Mouse (Mus musculus): ENCODE results near the gene Gm4881. TPM values are rescaled to one million over a fixed set of nuclear protein-coding genes. Genes with fewer than 3 reads are reported as not detected.

Gm4881 gene
- polyA plus RNA-seq, 1 experiment from 2014 or later = not detected

DNA sequence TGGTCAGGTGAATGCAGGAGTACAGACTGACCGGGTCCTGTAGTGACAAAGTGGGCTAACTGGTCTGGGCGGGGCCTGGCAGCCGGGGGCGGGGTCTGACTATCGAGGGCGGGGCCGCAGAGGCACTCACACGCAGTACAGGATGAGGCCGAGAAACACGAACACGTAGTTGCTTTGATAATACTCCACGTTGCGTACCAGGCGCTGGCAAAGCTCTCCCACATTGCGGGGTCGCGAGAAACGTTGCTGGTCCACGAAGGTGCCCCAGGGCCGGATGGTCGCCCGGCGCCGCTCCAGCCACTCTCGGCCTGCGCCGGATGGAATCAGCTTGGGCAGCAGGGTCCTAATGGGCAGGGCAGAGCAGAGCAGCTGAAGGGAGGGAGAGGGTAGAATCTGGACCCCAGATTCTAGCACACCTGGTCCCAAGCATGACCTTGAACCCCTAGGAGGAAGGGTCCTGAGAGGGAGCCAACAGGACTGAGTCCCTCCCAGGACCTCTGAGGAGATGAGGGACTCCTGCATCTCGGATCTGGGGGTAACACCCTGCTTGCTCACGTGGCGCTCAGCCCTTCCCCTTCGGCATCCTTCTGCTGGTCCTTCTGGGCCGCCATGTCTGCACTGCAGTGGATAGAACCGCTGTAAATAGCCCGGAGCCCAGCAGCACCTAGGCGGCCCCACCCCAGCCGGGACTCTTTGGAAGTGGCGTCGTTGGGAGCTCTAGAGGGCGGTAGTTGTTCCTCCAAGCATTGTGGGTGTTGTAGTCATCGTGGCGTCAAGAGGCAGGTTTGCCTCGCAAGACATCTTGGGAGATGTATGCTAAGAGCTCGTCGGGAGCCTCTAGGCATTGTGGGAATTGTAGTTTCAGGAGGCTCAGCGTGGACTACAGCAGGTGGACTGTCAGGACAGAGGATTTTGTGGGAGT lies 27.9 kb upstream of the Gm4881 start, which contains the start of gene Rabac1:
Rabac1 (minus strand) TSS at position 783 of the 922 bp plus-strand sequence.
- WGBS = under 1% methylated on average over 45 of the region's 45 CpGs
- Histone ChIP-seq H3K9me3 (no peaks in the 10 kb centered on the region), H3K36me3 (no peaks in the 10 kb centered on the region), H3K4me3 (peak within 1 kb of the TSS; percentile 77), H3K27ac (peak within 1 kb of the TSS; percentile 67), H3K27me3 (no peaks in the 10 kb centered on the region), H3K4me1 (peaks cover 8% of the 10 kb centered on the region; the same call in 1 of the 2 replicates), H3K9ac (peak within 1 kb of the TSS; percentile 77), H3K4me2 (replicated peaks) (peak within 1 kb of the TSS; percentile 72)
- ATAC-seq (ENCODE audit: insufficient number of reproducible peaks, insufficient read depth, low FRiP score, low TSS enrichment) = peak; percentile 86

DNA sequence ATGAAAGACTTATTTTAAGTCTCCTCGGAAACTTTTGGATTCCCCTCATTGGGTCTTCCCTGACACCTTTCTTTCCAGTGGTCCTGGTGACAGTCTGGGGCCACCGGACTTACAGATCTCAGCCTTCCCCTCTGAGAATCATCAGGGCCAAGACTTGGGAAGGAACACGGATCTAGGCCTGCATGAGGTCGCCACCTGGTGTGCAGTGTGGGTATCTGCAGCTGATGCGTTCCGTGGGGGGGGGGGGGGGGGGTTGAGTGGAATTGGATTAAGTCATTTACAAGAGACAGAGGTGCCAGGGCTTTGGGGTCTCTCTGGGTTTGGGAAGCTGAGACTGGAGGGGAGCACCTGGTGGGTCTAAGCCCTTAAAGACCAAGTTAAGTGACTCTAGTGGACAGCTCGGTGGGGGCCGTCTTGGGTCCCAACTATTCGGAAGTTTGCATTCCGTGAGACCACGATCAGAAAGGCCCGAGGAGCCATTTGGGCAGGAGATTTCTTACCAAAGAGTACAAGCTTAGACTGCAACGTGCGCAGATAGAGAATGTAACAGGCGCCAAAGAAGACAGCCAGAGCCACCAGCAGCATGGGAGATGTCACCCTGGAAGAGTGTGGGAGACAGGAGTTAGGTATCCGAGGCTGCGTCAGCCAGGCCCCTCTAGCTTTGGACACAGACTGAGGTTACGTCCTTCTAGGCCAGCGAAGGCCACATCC lies 27.1 kb upstream of the Gm4881 start:
- 8% methylated on average over 19 of the region's 19 CpGs for WGBS
- ATAC-seq (ENCODE audit: insufficient number of reproducible peaks, insufficient read depth, low FRiP score, low TSS enrichment) = no peak; the same call in 1 of the 2 replicates
- peak overlapping the region; percentile 72 for H3K4me2 ChIP-seq (replicated peaks)
- peak overlapping the region; percentile 77; the same call in 1 of the 2 replicates for H3K9ac ChIP-seq
- H3K27ac ChIP-seq = peak overlapping the region; percentile 67
- H3K36me3 ChIP-seq = no peaks in the 10 kb centered on the region
- H3K27me3 ChIP-seq = no peaks in the 10 kb centered on the region
- peaks cover 8% of the 10 kb centered on the region; the same call in 1 of the 2 replicates for H3K4me1 ChIP-seq
- H3K9me3 ChIP-seq = no peaks in the 10 kb centered on the region
- H3K4me3 ChIP-seq = peak overlapping the region; percentile 77

DNA sequence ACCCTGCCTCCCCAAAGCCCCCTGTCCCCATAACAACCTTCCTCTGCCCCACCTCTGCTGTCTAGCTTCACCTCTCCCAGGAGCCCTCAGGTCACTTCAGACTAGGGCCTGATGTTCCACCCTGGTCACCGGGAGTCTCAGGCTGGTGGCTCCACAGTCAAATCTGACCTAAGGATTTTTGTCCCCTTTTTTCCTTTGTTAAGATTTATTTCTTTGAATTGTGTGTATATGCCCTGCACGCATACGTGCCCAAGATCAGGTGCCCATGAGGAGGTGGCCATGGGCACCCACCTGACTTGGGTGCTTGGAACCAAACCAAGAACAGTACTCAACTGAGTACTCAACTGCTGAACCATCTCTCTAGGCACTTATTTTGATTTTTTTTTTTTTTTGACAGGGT lies 26.0 kb upstream of the Gm4881 start:
- WGBS = 98% methylated on average over 3 of the region's 3 CpGs
- Histone ChIP-seq H3K4me2 (replicated peaks) (no peak overlapping the region), H3K27ac (no peak overlapping the region), H3K4me3 (no peak overlapping the region), H3K36me3 (no peaks in the 10 kb centered on the region), H3K27me3 (no peaks in the 10 kb centered on the region), H3K4me1 (peaks cover 8% of the 10 kb centered on the region; the same call in 1 of the 2 replicates), H3K9ac (no peak overlapping the region), H3K9me3 (no peaks in the 10 kb centered on the region)
- no peak for ATAC-seq (ENCODE audit: insufficient number of reproducible peaks, insufficient read depth, low FRiP score, low TSS enrichment)

DNA sequence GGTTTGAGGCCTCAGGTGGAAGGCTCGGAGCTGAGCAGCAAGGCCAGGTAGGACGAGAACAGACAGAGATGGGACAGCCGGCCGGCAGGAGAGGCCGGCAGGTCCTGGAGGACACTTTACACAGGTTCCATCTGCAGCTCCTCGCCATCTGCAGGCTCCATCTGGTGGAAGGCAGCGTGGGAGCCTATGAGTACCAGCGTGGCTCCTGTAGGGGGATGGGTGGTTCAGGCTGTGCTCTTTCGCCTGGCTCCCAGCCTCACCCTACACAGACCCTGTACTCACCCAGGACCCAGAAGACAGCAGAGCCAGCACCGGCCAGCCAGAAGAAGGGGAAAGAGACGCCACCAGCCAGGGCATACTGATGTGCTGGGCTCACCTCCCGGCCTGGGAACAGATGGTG lies 25.5 kb upstream of the Gm4881 start:
- no peak overlapping the region for H3K4me2 ChIP-seq (replicated peaks)

DNA sequence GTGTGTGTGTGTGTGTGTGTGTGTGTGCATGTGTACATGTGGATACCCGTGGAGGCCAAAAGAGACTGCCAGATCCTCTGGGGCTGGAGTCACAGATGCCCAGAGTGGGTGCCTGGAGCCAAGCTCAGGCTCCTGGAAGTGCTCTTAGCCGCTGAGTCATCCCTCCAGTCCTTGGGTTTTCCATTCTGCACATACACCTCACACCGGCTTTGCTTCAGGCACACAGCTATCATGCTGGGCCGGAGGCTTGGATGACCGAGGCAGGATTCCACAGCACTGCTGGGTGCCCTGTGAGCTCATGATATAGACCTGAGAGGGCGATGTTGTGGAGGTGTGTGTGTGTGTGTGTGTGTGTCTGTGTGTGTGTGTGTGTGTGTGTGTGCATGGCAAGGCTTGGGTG lies 24.2 kb upstream of the Gm4881 start:
- ATAC-seq (ENCODE audit: insufficient number of reproducible peaks, insufficient read depth, low FRiP score, low TSS enrichment) = no peak
- H3K9me3 ChIP-seq = no peaks in the 10 kb centered on the region
- no peak overlapping the region for H3K9ac ChIP-seq
- peaks cover 8% of the 10 kb centered on the region; the same call in 1 of the 2 replicates for H3K4me1 ChIP-seq
- H3K27ac ChIP-seq = no peak overlapping the region
- no peaks in the 10 kb centered on the region for H3K27me3 ChIP-seq
- H3K36me3 ChIP-seq = no peaks in the 10 kb centered on the region
- WGBS = 79% methylated on average over 6 of the region's 6 CpGs
- no peak overlapping the region for H3K4me3 ChIP-seq
- H3K4me2 ChIP-seq (replicated peaks) = no peak overlapping the region

More for the DNA sequence above, 25.5 kb upstream of the Gm4881 start:
- H3K4me1 ChIP-seq = peaks cover 8% of the 10 kb centered on the region; the same call in 1 of the 2 replicates
- H3K27me3 ChIP-seq = no peaks in the 10 kb centered on the region
- H3K9ac ChIP-seq = no peak overlapping the region
- H3K4me3 ChIP-seq = no peak overlapping the region
- H3K27ac ChIP-seq = no peak overlapping the region
- no peaks in the 10 kb centered on the region for H3K9me3 ChIP-seq
- 66% methylated on average over 12 of the region's 12 CpGs for WGBS
- ATAC-seq (ENCODE audit: insufficient number of reproducible peaks, insufficient read depth, low FRiP score, low TSS enrichment) = no peak
- H3K36me3 ChIP-seq = no peaks in the 10 kb centered on the region

DNA sequence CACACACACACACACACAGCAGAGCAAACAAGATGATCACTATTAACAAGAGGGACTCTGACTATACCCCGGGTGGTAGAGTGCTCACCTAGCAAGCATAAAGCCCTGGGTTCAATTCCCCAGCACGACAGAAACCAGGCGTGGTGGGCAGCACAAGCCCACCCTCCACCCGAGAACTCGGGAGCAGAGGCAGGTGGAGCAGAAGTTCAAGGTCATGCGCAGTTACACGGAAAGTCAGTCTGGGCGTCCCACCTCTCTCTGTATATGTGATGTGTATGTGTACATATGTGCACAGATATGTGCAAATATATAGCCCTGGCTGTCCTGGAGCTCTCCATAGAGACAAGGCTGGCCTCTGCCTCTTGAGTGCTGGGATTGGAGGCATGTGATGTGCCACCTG lies 23.7 kb upstream of the Gm4881 start:
- Histone ChIP-seq H3K27ac (no peak overlapping the region), H3K27me3 (no peaks in the 10 kb centered on the region), H3K36me3 (no peaks in the 10 kb centered on the region), H3K4me1 (peaks cover 8% of the 10 kb centered on the region; the same call in 1 of the 2 replicates), H3K4me3 (no peak overlapping the region), H3K9ac (no peak overlapping the region), H3K4me2 (replicated peaks) (no peak overlapping the region), H3K9me3 (no peaks in the 10 kb centered on the region)
- ATAC-seq (ENCODE audit: insufficient number of reproducible peaks, insufficient read depth, low FRiP score, low TSS enrichment) = no peak
- 85% methylated on average over 8 of the region's 8 CpGs for WGBS

DNA sequence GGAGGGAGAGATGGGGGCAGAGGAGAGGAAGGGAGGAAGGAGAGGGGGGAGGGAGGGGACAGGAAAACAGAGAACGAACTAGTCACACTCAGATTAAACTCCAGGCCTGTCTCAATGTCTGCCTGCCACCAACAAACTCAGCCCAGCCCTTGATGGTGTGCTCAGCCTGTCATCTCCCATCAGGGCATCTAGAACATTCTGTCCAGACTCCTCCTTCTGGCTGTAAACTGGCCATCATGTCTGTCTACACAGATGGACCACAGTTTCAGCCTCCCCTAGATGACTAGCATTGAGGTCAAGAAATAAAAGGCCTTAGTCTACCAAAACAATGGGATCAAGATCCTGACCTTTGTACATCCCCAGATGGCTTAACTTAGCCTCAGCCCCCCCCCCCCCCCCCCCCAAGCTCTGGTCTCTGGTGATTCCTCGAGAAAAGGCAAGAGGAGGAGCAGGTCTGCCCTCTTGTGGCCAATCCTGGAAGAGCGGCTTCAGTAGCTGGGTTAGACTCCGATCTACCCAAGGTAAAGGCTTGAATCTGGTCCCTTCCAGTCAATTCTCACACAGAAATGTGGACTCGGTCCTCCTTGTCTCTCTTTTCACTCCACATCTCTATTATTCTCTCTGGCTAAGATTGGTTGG lies 20.7 kb upstream of the Gm4881 start:
- WGBS = 4% methylated on average over 5 of the region's 5 CpGs

DNA sequence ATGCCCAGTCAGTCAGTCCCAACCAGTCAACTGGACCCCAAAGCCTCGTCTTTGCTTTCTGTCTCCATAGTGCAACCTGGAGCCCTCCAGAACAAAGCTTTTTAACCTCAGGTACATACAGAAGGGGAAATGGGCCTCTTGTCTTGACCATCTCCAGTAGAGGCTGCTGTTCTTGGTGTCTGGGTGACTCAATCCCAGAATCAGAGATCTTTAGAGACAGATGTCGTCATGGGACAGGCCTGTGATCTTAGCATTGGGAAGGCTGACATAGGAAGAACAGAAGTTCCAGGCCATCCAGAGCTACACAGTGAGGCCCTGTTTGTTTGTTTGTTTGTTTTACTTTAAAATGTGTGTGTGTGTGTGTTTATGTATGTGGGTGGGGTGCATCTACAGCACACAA lies 20.0 kb upstream of the Gm4881 start:
- H3K4me1 ChIP-seq = no peaks in the 10 kb centered on the region
- ATAC-seq (ENCODE audit: insufficient number of reproducible peaks, insufficient read depth, low FRiP score, low TSS enrichment) = no peak
- no peak overlapping the region for H3K9ac ChIP-seq
- H3K27ac ChIP-seq = no peak overlapping the region
- WGBS = 80% methylated on average over 2 of the region's 2 CpGs
- no peak overlapping the region for H3K4me2 ChIP-seq (replicated peaks)
- H3K9me3 ChIP-seq = no peaks in the 10 kb centered on the region
- no peaks in the 10 kb centered on the region for H3K36me3 ChIP-seq
- no peaks in the 10 kb centered on the region for H3K27me3 ChIP-seq
- H3K4me3 ChIP-seq = no peak overlapping the region

More for the DNA sequence above, 20.7 kb upstream of the Gm4881 start:
- no peak for ATAC-seq (ENCODE audit: insufficient number of reproducible peaks, insufficient read depth, low FRiP score, low TSS enrichment)
- Histone ChIP-seq H3K4me3 (no peak overlapping the region), H3K4me1 (no peaks in the 10 kb centered on the region), H3K9me3 (no peaks in the 10 kb centered on the region), H3K4me2 (replicated peaks) (no peak overlapping the region), H3K9ac (no peak overlapping the region), H3K27me3 (no peaks in the 10 kb centered on the region), H3K27ac (no peak overlapping the region), H3K36me3 (no peaks in the 10 kb centered on the region)

DNA sequence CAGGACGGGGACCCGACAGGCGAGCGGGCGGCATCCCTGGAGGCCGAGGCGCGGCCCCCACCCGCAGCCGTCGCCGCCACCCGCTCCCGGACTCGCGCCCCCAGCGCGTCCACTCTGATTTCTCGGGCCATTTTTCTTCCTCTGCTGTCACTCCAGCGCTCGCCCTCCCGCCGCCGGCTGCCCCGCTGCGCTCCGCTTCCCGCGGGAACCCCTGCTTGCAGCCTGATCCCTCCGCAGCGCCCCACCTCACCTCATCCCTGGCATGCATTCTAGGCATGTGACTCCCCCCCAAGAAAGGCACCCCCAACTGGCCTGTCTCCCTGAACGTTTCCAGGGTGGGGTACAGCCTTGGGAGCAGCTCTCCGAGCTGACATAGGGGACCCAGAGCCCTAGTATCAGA lies 10.9 kb upstream of the Gm4881 start:
- Histone ChIP-seq H3K27ac (no peak overlapping the region), H3K9me3 (no peaks in the 10 kb centered on the region), H3K4me3 (peak overlapping the region; percentile 39), H3K4me2 (replicated peaks) (peak overlapping the region; percentile 67), H3K27me3 (peaks cover 73% of the 10 kb centered on the region), H3K36me3 (no peaks in the 10 kb centered on the region), H3K4me1 (peaks cover 13% of the 10 kb centered on the region), H3K9ac (peak overlapping the region; percentile 25)
- ATAC-seq (ENCODE audit: insufficient number of reproducible peaks, insufficient read depth, low FRiP score, low TSS enrichment) = no peak
- WGBS = 2% methylated on average over 21 of the region's 33 CpGs

DNA sequence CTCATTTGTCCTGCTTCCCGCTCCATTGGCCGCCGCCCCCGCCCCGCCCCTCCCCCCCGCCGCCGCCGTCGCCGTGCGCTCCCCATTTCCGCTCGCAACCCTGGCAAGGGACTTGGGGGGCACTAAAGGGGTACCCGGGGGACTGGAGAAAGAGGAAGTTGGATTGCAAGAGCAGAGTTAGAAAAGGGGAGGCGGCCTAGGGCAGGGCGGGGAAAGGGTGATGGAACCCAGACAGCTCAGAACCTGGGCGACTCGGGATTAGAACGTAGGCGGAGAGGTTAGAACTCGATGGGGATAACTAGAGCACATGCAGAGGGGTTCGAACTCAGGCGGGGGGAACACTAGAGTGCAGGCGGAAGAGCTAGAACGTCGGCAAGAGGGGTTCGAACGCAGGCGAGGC lies 10.2 kb upstream of the Gm4881 start:
- ATAC-seq (ENCODE audit: insufficient number of reproducible peaks, insufficient read depth, low FRiP score, low TSS enrichment) = no peak
- Histone ChIP-seq H3K4me2 (replicated peaks) (peak overlapping the region; percentile 67), H3K9ac (peak overlapping the region; percentile 48), H3K4me1 (peaks cover 13% of the 10 kb centered on the region), H3K36me3 (no peaks in the 10 kb centered on the region), H3K27ac (no peak overlapping the region), H3K27me3 (peaks cover 81% of the 10 kb centered on the region), H3K4me3 (peak overlapping the region; percentile 39), H3K9me3 (no peaks in the 10 kb centered on the region)
- under 1% methylated on average over 30 of the region's 30 CpGs for WGBS

DNA sequence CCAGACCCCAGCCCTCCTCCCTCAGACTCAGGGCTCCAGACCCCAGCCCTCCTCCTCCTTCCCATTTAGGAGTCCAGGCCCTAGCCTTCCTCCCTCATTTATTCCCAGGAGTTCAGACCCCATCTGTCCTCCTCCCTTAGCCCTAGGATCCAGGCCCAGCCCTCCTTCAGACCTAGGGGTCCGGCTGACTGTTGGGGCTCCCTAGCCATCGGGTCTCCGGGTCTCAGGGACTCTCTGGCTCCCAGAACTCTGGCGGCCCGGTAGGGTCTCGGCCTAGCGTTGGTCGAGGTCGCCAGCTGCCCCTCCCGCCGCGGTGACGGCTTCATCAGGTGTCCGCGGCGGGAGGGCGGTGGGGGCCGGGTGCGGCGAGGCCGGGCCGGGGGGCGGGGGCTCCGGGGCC lies 9.7 kb upstream of the Gm4881 start:
- Histone ChIP-seq H3K9ac (peak overlapping the region; percentile 48), H3K9me3 (no peaks in the 10 kb centered on the region), H3K36me3 (no peaks in the 10 kb centered on the region), H3K4me2 (replicated peaks) (peak overlapping the region; percentile 67), H3K4me1 (peaks cover 13% of the 10 kb centered on the region), H3K27me3 (peaks cover 86% of the 10 kb centered on the region), H3K4me3 (peak overlapping the region; percentile 39), H3K27ac (no peak overlapping the region)
- WGBS = 2% methylated on average over 24 of the region's 24 CpGs
- no peak for ATAC-seq (ENCODE audit: insufficient number of reproducible peaks, insufficient read depth, low FRiP score, low TSS enrichment)
